Mouse (Mus musculus): ENCODE results near the gene Phkb. TPM values are rescaled to one million over a fixed set of nuclear protein-coding genes. Genes with fewer than 3 reads are reported as not detected.

Gene Phkb
- total and polyA plus RNA-seq, 2 experiments from 2014 or later: 21.3 to 30.9 TPM

- Histone ChIP-seq H3K4me2 (ENCODE audit: low read depth) (no peak overlapping the region), H3K27ac (ENCODE audit: low read depth, low read length) (no peak overlapping the region), H3K27me3 (ENCODE audit: insufficient read depth, low read length) (no peaks in the 10 kb centered on the region), H3K9ac (no peak overlapping the region), H3K9me3 (ENCODE audit: low read length) (no peaks in the 10 kb centered on the region), H3K36me3 (ENCODE audit: insufficient read depth) (no peaks in the 10 kb centered on the region), H3K4me1 (ENCODE audit: insufficient read depth) (peaks cover 4% of the 10 kb centered on the region; the same call in 1 of the 2 replicates), H3K4me3 (ENCODE audit: low read depth, low read length) (no peak overlapping the region)
- ATAC-seq (no peak), DNase-seq (no peak)
- no peak for TF ChIP-seq CTCF (IDR thresholded peaks at IDR 0.05; ENCODE audit: low read depth)
- 77% methylated on average over 2 of the region's 2 CpGs for WGBS
Measured at GRCm38 (mm10) chr8:86086791-86087190, 246.0 kb downstream of the Phkb start.

GRCm38 (mm10) chr8:86087468-86087867 is 246.7 kb downstream of the Phkb start:
- WGBS: 67% methylated on average over 1 of the region's 1 CpGs
- no peak for DNase-seq
- no peak for TF ChIP-seq CTCF (IDR thresholded peaks at IDR 0.05; ENCODE audit: low read depth)

GRCm38 (mm10) chr8:86090666-86091065 is 249.9 kb downstream of the Phkb start:
- H3K4me2 ChIP-seq (ENCODE audit: low read depth): no peak overlapping the region
- H3K36me3 ChIP-seq (ENCODE audit: insufficient read depth): no peaks in the 10 kb centered on the region
- ATAC-seq (no peak), DNase-seq (peak; percentile 34)
- H3K27ac ChIP-seq (ENCODE audit: low read depth, low read length): no peak overlapping the region
- no peaks in the 10 kb centered on the region for H3K9me3 ChIP-seq (ENCODE audit: low read length)
- no peaks in the 10 kb centered on the region for H3K27me3 ChIP-seq (ENCODE audit: insufficient read depth, low read length)
- TF ChIP-seq CTCF (IDR thresholded peaks at IDR 0.05; ENCODE audit: low read depth): no peak
- no peak overlapping the region for H3K9ac ChIP-seq
- H3K4me3 ChIP-seq (ENCODE audit: low read depth, low read length): no peak overlapping the region
- H3K4me1 ChIP-seq (ENCODE audit: insufficient read depth): peaks cover 4% of the 10 kb centered on the region; the same call in 1 of the 2 replicates
- 47% methylated on average over 10 of the region's 10 CpGs for WGBS

More at GRCm38 (mm10) chr8:86087468-86087867, 246.7 kb downstream of the Phkb start:
- H3K9me3 ChIP-seq (ENCODE audit: low read length): no peaks in the 10 kb centered on the region
- no peaks in the 10 kb centered on the region for H3K27me3 ChIP-seq (ENCODE audit: insufficient read depth, low read length)
- no peak overlapping the region for H3K4me2 ChIP-seq (ENCODE audit: low read depth)
- no peak for ATAC-seq
- H3K27ac ChIP-seq (ENCODE audit: low read depth, low read length): no peak overlapping the region
- no peak overlapping the region for H3K4me3 ChIP-seq (ENCODE audit: low read depth, low read length)
- H3K36me3 ChIP-seq (ENCODE audit: insufficient read depth): no peaks in the 10 kb centered on the region
- H3K9ac ChIP-seq: no peak overlapping the region
- H3K4me1 ChIP-seq (ENCODE audit: insufficient read depth): peaks cover 4% of the 10 kb centered on the region; the same call in 1 of the 2 replicates

Other genes with a start within 250 kb of the Phkb start
- 186 and 225 TPM in 2 replicates for gene Neto2, start 140.0 kb upstream of the Phkb start, total RNA-seq (2014; rRNA removed)
- gene Neto2, start 140.0 kb upstream of the Phkb start, polyA plus RNA-seq (2015; fragmentation: Nextera tagmentation; extraction: Ambion mirVana): 65.3 and 71.4 TPM in 2 replicates
- gene Itfg1, start within 50 bp of the Phkb start, total RNA-seq (2014; rRNA removed): 273 and 282 TPM in 2 replicates
- gene Itfg1, start within 50 bp of the Phkb start, polyA plus RNA-seq (2015; fragmentation: Nextera tagmentation; extraction: Ambion mirVana): 219 TPM in 2 replicates

All from forebrain, postnatal 0 days (tissue).